Mouse (Mus musculus) small intestine, adult 2 months (tissue): ENCODE data around the gene Itsn2. TPM values are rescaled to one million over a fixed set of nuclear protein-coding genes. Genes with fewer than 3 reads are reported as not detected.

Source experiments
- H3K27ac ChIP-seq: fragments of 200-500 bp; 2 replicates; pipeline ENCODE4 v1.5.1; 2012; ENCODE audit warnings: low read depth, low read length, control low read depth, inconsistent platforms; ENCODE audit not compliant: insufficient read depth
- H3K27me3 ChIP-seq: fragments of 200-500 bp; 2 replicates; pipeline ENCODE4 v1.6.1; 2012; ENCODE audit warnings: mild to moderate bottlenecking, moderate library complexity, low read length, inconsistent platforms; ENCODE audit not compliant: control insufficient read depth, insufficient read depth
- H3K36me3 ChIP-seq: fragments of 200-500 bp; 2 replicates; pipeline ENCODE4 v1.6.1; 2012; ENCODE audit warnings: mild to moderate bottlenecking, low read length, control low read depth, inconsistent platforms; ENCODE audit not compliant: control insufficient read depth, insufficient read depth
- H3K4me1 ChIP-seq: fragments of 200-500 bp; 2 replicates; pipeline ENCODE4 v1.6.1; 2012; ENCODE audit warnings: low read length, inconsistent platforms, mixed read lengths; ENCODE audit not compliant: control insufficient read depth, insufficient read depth, insufficient read length
- H3K4me3 ChIP-seq: fragments of 200-500 bp; 2 replicates; pipeline ENCODE4 v1.5.1; 2012; ENCODE audit warnings: low read depth, mild to moderate bottlenecking, control low read depth, inconsistent platforms, low read length, moderate library complexity
- CTCF ChIP-seq: fragments of 200-500 bp; IDR thresholded peaks from 2 replicates; pipeline ENCODE4 v1.5.1; 2012; ENCODE audit warnings: low read depth, mild to moderate bottlenecking, control low read depth, inconsistent platforms, low read length, moderate library complexity, mixed read lengths; ENCODE audit not compliant: insufficient replicate concordance, insufficient read length; ENCODE audit errors: extremely low read depth
- POLR2A ChIP-seq: fragments of 200-500 bp; IDR thresholded peaks from 2 replicates; pipeline ENCODE4 v1.6.1; 2012; ENCODE audit warnings: low read depth, mild to moderate bottlenecking, control low read depth, inconsistent platforms, low read length, moderate library complexity
- WGBS: fragments of 180-500 bp; shearing (Covaris S2); methylation state at CpG from one replicate; pipeline ENCODE4 v1.1.7; 2018; 5-methylcytosine and 5-hydroxymethylcytosine counted together
- polyA plus RNA-seq: library from polyadenylated mRNA; depleted of rRNA; stranded (reverse); fragments of >200 nt; gene quantifications from 2 replicates; pipeline ENCODE4 v1.2.3, GENCODE M21; 2012

Itsn2 gene
- polyA plus RNA-seq, 1 experiment: 10.2 TPM

- Histone ChIP-seq H3K27me3 (no peaks in the 10 kb centered on the region), H3K4me1 (no peaks in the 10 kb centered on the region), H3K4me3 (no peak overlapping the region), H3K27ac (no peak overlapping the region), H3K36me3 (peaks cover 56% of the 10 kb centered on the region)
- TF ChIP-seq CTCF (no peak), POLR2A (no peak)
- 90% methylated on average over 4 of the region's 4 CpGs for WGBS
These were observed 115.9 kb downstream of the Itsn2 start for GRCm38 (mm10) chr12:4708296-4708695.

GRCm38 (mm10) chr12:4708881-4709604 lies 116.6 kb downstream of the Itsn2 start:
- Histone ChIP-seq H3K27ac (no peak overlapping the region), H3K4me3 (no peak overlapping the region), H3K36me3 (peaks cover 58% of the 10 kb centered on the region), H3K27me3 (no peaks in the 10 kb centered on the region), H3K4me1 (no peaks in the 10 kb centered on the region)
- WGBS: 84% methylated on average over 8 of the region's 8 CpGs
- TF ChIP-seq POLR2A (no peak), CTCF (no peak)

- Histone ChIP-seq H3K27ac (no peak overlapping the region), H3K36me3 (peaks cover 58% of the 10 kb centered on the region), H3K4me3 (no peak overlapping the region), H3K27me3 (no peaks in the 10 kb centered on the region), H3K4me1 (no peaks in the 10 kb centered on the region)
- 92% methylated on average over 7 of the region's 7 CpGs for WGBS
- TF ChIP-seq CTCF (no peak), POLR2A (no peak)
These were observed 117.5 kb downstream of the Itsn2 start for GRCm38 (mm10) chr12:4709926-4710325.

- Histone ChIP-seq H3K27me3 (no peaks in the 10 kb centered on the region), H3K4me3 (no peak overlapping the region), H3K4me1 (no peaks in the 10 kb centered on the region; the same call in 1 of the 2 replicates), H3K36me3 (peaks cover 32% of the 10 kb centered on the region), H3K27ac (no peak overlapping the region)
- TF ChIP-seq CTCF (no peak), POLR2A (no peak)
- 56% methylated on average over 4 of the region's 4 CpGs for WGBS
These were observed 120.9 kb downstream of the Itsn2 start for GRCm38 (mm10) chr12:4713361-4713760.

- 90% methylated on average over 10 of the region's 10 CpGs for WGBS
- H3K27ac ChIP-seq: no peak overlapping the region
These were observed 123.2 kb downstream of the Itsn2 start for GRCm38 (mm10) chr12:4715606-4716005.

GRCm38 (mm10) chr12:4717417-4717816 lies 125.0 kb downstream of the Itsn2 start:
- TF ChIP-seq POLR2A (no peak), CTCF (no peak)
- WGBS: 2% methylated on average over 7 of the region's 7 CpGs

More at GRCm38 (mm10) chr12:4715606-4716005, 123.2 kb downstream of the Itsn2 start:
- H3K4me1 ChIP-seq: no peaks in the 10 kb centered on the region; the same call in 1 of the 2 replicates
- TF ChIP-seq POLR2A: no peak
- no peak for TF ChIP-seq CTCF
- no peak overlapping the region for H3K4me3 ChIP-seq
- H3K27me3 ChIP-seq: no peaks in the 10 kb centered on the region
- peaks cover 16% of the 10 kb centered on the region for H3K36me3 ChIP-seq

GRCm38 (mm10) chr12:4719066-4719761 lies 126.8 kb downstream of the Itsn2 start:
- H3K4me1 ChIP-seq: no peaks in the 10 kb centered on the region; the same call in 1 of the 2 replicates
- WGBS: 61% methylated on average over 13 of the region's 13 CpGs
- no peaks in the 10 kb centered on the region for H3K36me3 ChIP-seq
- H3K27me3 ChIP-seq: no peaks in the 10 kb centered on the region
- no peak overlapping the region for H3K27ac ChIP-seq
- H3K4me3 ChIP-seq: no peak overlapping the region
- TF ChIP-seq CTCF: no peak
- no peak for TF ChIP-seq POLR2A

More at GRCm38 (mm10) chr12:4717417-4717816, 125.0 kb downstream of the Itsn2 start:
- peaks cover 11% of the 10 kb centered on the region for H3K36me3 ChIP-seq
- H3K27me3 ChIP-seq: no peaks in the 10 kb centered on the region
- no peak overlapping the region for H3K27ac ChIP-seq
- no peak overlapping the region for H3K4me3 ChIP-seq
- H3K4me1 ChIP-seq: no peaks in the 10 kb centered on the region; the same call in 1 of the 2 replicates
